Mouse (Mus musculus) bone marrow macrophage, adult 2 months (primary cell): ENCODE measurements around the gene Clk2.

ENCODE experiments used
- CTCF ChIP-seq: IDR thresholded peaks from 2 replicates; pipeline ENCODE4 v1.5.1; 2012; ENCODE audit warnings: low read depth, mild to moderate bottlenecking, low read length, moderate library complexity
- POLR2A ChIP-seq: IDR thresholded peaks from 2 replicates; pipeline ENCODE4 v1.6.1; 2012; ENCODE audit warnings: mild to moderate bottlenecking, low read depth, low read length, borderline replicate concordance

DNA sequence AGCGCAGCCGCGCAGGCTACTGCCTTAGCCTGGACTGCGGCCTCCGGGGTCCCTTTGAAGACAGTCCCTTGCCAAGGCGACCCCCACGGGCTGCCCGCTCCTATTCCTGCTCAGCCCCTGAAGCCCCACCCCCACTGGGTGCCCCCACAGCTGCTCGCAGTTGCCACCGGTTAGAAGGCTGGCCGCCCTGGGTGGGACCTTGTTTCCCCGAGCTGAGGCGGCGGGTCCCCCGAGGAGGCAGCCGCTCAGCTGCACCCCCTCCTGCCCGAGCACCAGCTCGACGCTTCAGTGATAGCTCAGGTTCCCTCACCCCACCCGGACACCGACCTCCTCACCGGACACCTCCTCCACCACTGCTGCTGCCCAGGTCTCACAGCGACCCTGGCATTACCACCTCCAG is 22.6 kb downstream of the Clk2 start:
- TF ChIP-seq POLR2A (no peak), CTCF (no peak)
